Mouse (Mus musculus) left cerebral cortex, postnatal 25 days (tissue): ENCODE results near the gene Magoh. TPM values are rescaled to one million over a fixed set of nuclear protein-coding genes. Genes with fewer than 3 reads are reported as not detected.

ENCODE experiments used
- total RNA-seq, 2 experiments: library from RNA; stranded (reverse); gene quantifications; 2 replicates each; pipeline ENCODE4 v1.2.3; 2021

Magoh gene
- total RNA-seq, 2 experiments from 2014 or later, result 36.1 to 38.8 TPM

Other genes with a start within 250 kb of the Magoh start
- gene Dmrtb1, start 195.5 kb upstream of the Magoh start, total RNA-seq, result 1 to 10 TPM in 1 of 2 experiments, under 1 TPM in 1; 0.76 to 1.1 TPM
- gene Lrp8, start 77.5 kb upstream of the Magoh start, total RNA-seq, result 100 to 1,000 TPM in 1 of 2 experiments, 10 to 100 TPM in 1; 83.4 to 107 TPM
- gene 0610037L13Rik, start 10.1 kb downstream of the Magoh start, total RNA-seq, result 10 to 100 TPM; 61.0 to 70.7 TPM
- gene Cpt2, start 43.9 kb downstream of the Magoh start, total RNA-seq, result 1 to 10 TPM; 5.4 to 5.5 TPM
- 1 to 10 TPM in 1 of 2 experiments, under 1 TPM in 1; 0.85 to 1.1 TPM for gene Slc1a7, start 88.6 kb downstream of the Magoh start, total RNA-seq
- gene Podn, start 216.7 kb downstream of the Magoh start, total RNA-seq, result 1 to 10 TPM; 7.2 to 8.8 TPM